Mouse (Mus musculus) midbrain, embryonic 16.5 days (tissue): ENCODE measurements around the gene Dscaml1. TPM values are rescaled to one million over a fixed set of nuclear protein-coding genes. Genes with fewer than 3 reads are reported as not detected.

Experiments used
- ATAC-seq: fragments of 200-750 bp; cut with Nextera tagmentation; 2 replicates; pipeline ENCODE4 v1.8.0; 2017; ENCODE audit warnings: moderate TSS enrichment
- H3K27ac ChIP-seq: fragments of 300-500 bp; sonication (generic); 2 replicates; pipeline ENCODE4 v1.5.1; 2014; ENCODE audit warnings: mild to moderate bottlenecking, low read length, mixed read lengths
- H3K27me3 ChIP-seq: fragments of 300-500 bp; sonication (generic); 2 replicates; pipeline ENCODE4 v1.6.1; 2014; ENCODE audit warnings: low read depth, low read length, mixed read lengths; ENCODE audit not compliant: control insufficient read depth, insufficient read depth
- H3K36me3 ChIP-seq: fragments of 300-500 bp; sonication (generic); 2 replicates; pipeline ENCODE4 v1.6.1; 2014; ENCODE audit warnings: mild to moderate bottlenecking, low read length, moderate library complexity, mixed read lengths; ENCODE audit not compliant: control insufficient read depth, insufficient read depth
- H3K4me1 ChIP-seq: fragments of 300-500 bp; sonication (generic); 2 replicates; pipeline ENCODE4 v1.6.1; 2014; ENCODE audit warnings: mild to moderate bottlenecking, low read length, mixed read lengths; ENCODE audit not compliant: control insufficient read depth, insufficient read depth
- H3K4me2 ChIP-seq: fragments of 300-500 bp; sonication (generic); 2 replicates; pipeline ENCODE4 v1.6.1; 2014; ENCODE audit warnings: mild to moderate bottlenecking, low read length, mixed read lengths
- H3K4me3 ChIP-seq: fragments of 300-500 bp; sonication (generic); 2 replicates; pipeline ENCODE4 v1.5.1; 2014; ENCODE audit warnings: low read depth, mild to moderate bottlenecking, low read length, moderate library complexity, mixed read lengths
- H3K9ac ChIP-seq: fragments of 300-500 bp; sonication (generic); 2 replicates; pipeline ENCODE4 v1.6.1; 2014; ENCODE audit warnings: low read depth, low read length, mixed read lengths
- H3K9me3 ChIP-seq: fragments of 300-500 bp; sonication (generic); replicated peaks from 2 replicates; pipeline ENCODE4 v1.6.1; 2014; ENCODE audit warnings: mild to moderate bottlenecking, low read length, mixed read lengths; ENCODE audit not compliant: control insufficient read depth, poor library complexity, severe bottlenecking
- WGBS: fragments of 180-500 bp; shearing (Covaris S2); extraction: QIAGEN DNeasy Blood & Tissue Kit; methylation state at CpG from one replicate; pipeline ENCODE4 v1.1.7; 2014; 5-methylcytosine and 5-hydroxymethylcytosine counted together
- polyA plus RNA-seq: library from polyadenylated mRNA; unstranded; fragments of >200 nt; fragmentation: Nextera tagmentation; extraction: Ambion mirVana; gene quantifications from 2 replicates; pipeline ENCODE4 v1.2.1, GENCODE M21; 2015

Dscaml1 gene
- polyA plus RNA-seq, 1 experiment from 2014 or later = 20.6 TPM

DNA sequence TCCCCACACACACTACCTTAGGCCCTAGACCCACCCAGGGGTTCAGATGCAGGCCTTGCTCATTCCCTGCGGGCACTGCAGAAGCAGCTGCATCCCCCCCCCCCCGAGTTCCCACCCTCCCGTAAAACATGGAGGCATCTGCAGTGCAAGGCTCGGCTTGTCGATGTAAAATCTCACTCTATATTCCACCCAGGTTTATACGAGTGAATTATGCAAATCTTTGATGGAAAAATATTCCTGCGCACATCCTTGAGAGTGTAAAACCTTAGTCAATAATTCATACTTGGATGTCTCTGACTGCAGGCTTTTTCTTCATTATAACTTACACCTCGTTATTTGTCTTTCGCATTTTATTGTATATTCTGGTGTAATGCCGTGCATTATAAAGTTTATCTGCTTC, 272.7 kb downstream of the Dscaml1 start:
- Histone ChIP-seq H3K4me1 (peaks cover 17% of the 10 kb centered on the region), H3K27me3 (no peaks in the 10 kb centered on the region), H3K27ac (peak overlapping the region; percentile 73), H3K36me3 (0 out of 2 replicates have a peak, but pooled peaks cover 2% of the 10 kb centered on the region), H3K9me3 (no peaks in the 10 kb centered on the region), H3K9ac (peak overlapping the region; percentile 32; the same call in 1 of the 2 replicates), H3K4me3 (no peak overlapping the region), H3K4me2 (no peak overlapping the region)
- peak; percentile 64; the same call in 1 of the 2 replicates for ATAC-seq
- WGBS = 54% methylated on average over 10 of the region's 10 CpGs

DNA sequence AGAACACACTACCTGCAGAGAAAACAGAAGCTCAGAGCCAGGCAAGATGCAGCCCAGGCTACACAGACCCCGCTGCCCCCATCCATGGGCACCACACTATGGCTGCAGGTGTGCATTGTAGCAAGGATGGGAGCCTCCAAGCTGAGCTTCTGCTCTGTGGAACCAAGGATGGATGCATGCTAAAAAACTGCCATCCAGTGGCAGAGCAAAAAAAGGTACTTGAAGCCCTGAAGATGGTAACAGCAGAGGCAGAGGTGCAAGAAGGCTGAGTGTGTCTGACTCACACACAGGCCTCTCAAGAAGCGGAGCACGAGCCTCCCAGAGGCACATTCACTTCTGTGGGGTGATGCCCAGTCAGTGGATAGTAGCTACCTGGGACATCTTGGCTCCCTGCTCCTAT, 276.8 kb downstream of the Dscaml1 start:
- H3K4me1 ChIP-seq = peaks cover 17% of the 10 kb centered on the region
- H3K27me3 ChIP-seq = no peaks in the 10 kb centered on the region
- H3K27ac ChIP-seq = no peak overlapping the region
- 87% methylated on average over 3 of the region's 3 CpGs for WGBS
- ATAC-seq = no peak
- no peaks in the 10 kb centered on the region for H3K9me3 ChIP-seq
- H3K4me3 ChIP-seq = no peak overlapping the region
- no peak overlapping the region for H3K9ac ChIP-seq
- H3K4me2 ChIP-seq = no peak overlapping the region
- H3K36me3 ChIP-seq = 0 out of 2 replicates have a peak, but pooled peaks cover 2% of the 10 kb centered on the region

DNA sequence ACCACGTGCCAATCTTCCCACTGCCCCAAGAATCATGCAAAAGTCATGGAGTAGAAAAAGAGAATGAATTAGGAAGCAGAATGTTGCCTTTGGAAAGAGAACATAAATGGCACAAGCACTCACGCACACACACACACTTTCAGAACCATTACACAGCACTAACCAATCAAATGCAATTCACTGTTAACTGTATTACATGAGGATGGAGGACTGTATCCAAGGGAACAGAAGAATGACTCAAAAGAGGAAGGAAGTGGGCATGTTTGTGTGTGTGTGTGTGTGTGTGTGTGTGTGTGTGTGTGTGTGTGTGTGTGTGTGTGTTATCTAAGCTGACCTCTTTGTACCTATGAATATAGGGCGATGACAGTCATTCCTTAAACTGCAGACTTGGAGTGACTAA, 278.0 kb downstream of the Dscaml1 start:
- Histone ChIP-seq H3K27ac (peak overlapping the region; percentile 61; the same call in 1 of the 2 replicates), H3K9ac (no peak overlapping the region), H3K27me3 (no peaks in the 10 kb centered on the region), H3K4me3 (no peak overlapping the region), H3K4me2 (no peak overlapping the region), H3K4me1 (peaks cover 11% of the 10 kb centered on the region), H3K36me3 (0 out of 2 replicates have a peak, but pooled peaks cover 2% of the 10 kb centered on the region), H3K9me3 (no peaks in the 10 kb centered on the region)
- ATAC-seq = no peak
- WGBS = 76% methylated on average over 3 of the region's 3 CpGs

DNA sequence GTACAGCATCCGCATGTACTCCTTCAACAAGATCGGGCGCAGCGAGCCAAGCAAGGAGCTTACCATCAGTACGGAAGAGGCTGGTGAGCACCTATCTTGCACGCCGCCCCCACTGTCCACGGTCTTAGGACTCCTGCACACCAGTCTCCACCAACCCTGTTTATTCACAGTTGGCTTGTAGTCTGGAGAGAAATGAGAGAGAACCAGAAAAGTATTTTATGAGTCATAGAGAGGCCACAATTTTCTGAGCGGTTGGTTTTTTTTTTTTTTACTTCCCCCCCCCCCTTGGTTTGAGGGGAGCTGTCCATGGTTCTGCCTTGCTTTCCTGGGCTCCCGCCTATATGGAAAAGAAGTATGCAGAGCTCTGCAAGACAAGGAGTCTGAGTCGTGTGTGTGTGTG, 283.9 kb downstream of the Dscaml1 start:
- Histone ChIP-seq H3K4me3 (no peak overlapping the region), H3K36me3 (no peaks in the 10 kb centered on the region), H3K9ac (no peak overlapping the region), H3K4me1 (peaks cover 7% of the 10 kb centered on the region), H3K27ac (no peak overlapping the region), H3K4me2 (no peak overlapping the region), H3K9me3 (no peaks in the 10 kb centered on the region), H3K27me3 (no peaks in the 10 kb centered on the region)
- ATAC-seq = no peak
- 68% methylated on average over 11 of the region's 11 CpGs for WGBS

DNA sequence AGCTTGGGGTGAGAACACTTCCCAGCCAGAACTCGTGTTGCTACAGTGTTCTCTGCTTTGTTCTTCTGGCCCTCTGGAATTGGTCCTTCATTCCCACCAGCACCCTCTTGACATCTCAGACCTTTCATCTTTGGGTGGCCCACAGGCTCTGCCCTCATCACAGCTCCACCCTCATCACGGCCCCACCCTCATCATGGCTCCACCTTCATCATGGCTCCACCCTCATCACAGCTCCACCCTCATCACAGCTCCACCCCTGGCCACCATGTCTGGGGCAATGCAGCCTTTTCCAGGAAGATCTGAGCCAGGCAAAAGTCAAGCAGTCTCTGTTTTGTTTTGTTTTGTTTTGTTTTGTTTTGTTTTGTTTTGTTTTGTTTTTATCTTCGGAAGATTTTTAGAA, 289.0 kb downstream of the Dscaml1 start:
- H3K4me3 ChIP-seq = no peak overlapping the region
- no peaks in the 10 kb centered on the region for H3K27me3 ChIP-seq
- ATAC-seq = no peak
- H3K9ac ChIP-seq = no peak overlapping the region
- WGBS = 71% methylated on average over 3 of the region's 3 CpGs
- no peaks in the 10 kb centered on the region for H3K9me3 ChIP-seq
- H3K36me3 ChIP-seq = no peaks in the 10 kb centered on the region
- H3K4me2 ChIP-seq = no peak overlapping the region
- H3K27ac ChIP-seq = no peak overlapping the region
- H3K4me1 ChIP-seq = no peaks in the 10 kb centered on the region

DNA sequence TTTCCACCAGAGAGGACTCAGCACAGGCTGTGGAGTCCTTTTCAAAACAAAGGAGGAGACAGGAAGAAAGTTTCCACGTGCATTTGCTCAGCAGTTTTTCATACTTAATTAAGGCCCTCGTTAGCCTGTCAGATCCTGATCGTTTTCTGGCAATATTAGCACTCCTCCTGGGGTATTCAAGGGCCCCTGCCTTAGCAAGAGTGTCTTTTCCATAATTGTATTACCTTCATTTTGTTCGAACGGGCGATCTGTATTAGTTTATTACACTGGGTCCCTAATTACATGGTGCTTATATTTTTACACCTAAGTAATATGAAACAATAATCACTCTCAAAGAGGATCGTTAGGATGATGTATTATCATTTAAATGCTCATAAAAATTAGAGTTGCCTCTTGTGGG, 293.6 kb downstream of the Dscaml1 start:
- Histone ChIP-seq H3K9ac (no peak overlapping the region), H3K9me3 (no peaks in the 10 kb centered on the region), H3K27me3 (no peaks in the 10 kb centered on the region), H3K4me2 (no peak overlapping the region), H3K4me1 (no peaks in the 10 kb centered on the region), H3K4me3 (no peak overlapping the region), H3K36me3 (0 out of 2 replicates have a peak, but pooled peaks cover 3% of the 10 kb centered on the region), H3K27ac (no peak overlapping the region)
- no peak for ATAC-seq
- WGBS = 61% methylated on average over 7 of the region's 7 CpGs

DNA sequence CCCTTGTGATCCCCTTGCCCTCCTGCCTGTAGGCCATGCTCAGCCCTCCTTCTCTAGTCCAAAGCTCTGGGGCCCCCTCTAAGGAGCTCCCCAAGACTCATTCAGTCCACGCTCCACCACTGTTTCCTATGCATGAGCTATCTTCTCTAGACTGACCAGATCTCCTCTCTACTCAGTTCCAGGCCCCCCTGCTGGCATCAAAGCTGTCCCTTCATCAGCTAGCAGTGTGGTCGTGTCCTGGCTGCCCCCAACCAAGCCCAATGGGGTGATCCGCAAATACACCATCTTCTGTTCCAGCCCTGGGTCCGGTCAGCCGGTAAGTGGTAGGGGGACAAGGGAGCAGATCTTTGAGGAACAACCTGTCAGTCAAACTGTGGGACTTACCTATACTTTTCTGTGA, 305.4 kb downstream of the Dscaml1 start:
- no peak overlapping the region for H3K9ac ChIP-seq
- H3K4me2 ChIP-seq = no peak overlapping the region
- no peak for ATAC-seq
- H3K4me3 ChIP-seq = no peak overlapping the region
- 0 out of 2 replicates have a peak, but pooled peaks cover 2% of the 10 kb centered on the region for H3K36me3 ChIP-seq
- no peaks in the 10 kb centered on the region for H3K9me3 ChIP-seq
- H3K27me3 ChIP-seq = no peaks in the 10 kb centered on the region
- no peak overlapping the region for H3K27ac ChIP-seq
- no peaks in the 10 kb centered on the region for H3K4me1 ChIP-seq
- 85% methylated on average over 5 of the region's 5 CpGs for WGBS

DNA sequence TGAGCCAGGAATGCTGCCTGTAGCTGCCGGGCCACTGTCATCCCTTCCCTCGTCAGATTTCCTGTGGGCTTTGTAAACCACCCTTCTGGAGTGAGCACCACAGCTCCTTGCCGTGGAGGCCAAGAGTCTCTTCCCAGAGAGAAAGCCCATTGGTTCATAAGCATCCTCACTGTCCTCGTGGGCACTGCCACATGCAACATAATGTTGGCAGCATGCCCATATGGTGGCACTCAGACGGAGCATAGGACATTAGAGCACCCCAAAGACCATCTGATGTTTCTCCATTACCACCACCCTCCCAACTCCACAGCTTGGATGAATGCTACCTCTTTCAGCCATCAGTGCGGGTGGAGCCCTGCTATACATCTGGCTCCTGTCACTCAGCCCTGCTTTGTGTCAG, 306.8 kb downstream of the Dscaml1 start:
- H3K4me1 ChIP-seq = peaks cover 2% of the 10 kb centered on the region
- 0 out of 2 replicates have a peak, but pooled peaks cover 2% of the 10 kb centered on the region for H3K36me3 ChIP-seq
- no peak for ATAC-seq
- H3K4me2 ChIP-seq = no peak overlapping the region
- no peak overlapping the region for H3K9ac ChIP-seq
- 79% methylated on average over 6 of the region's 6 CpGs for WGBS
- no peak overlapping the region for H3K4me3 ChIP-seq
- no peaks in the 10 kb centered on the region for H3K9me3 ChIP-seq
- no peak overlapping the region for H3K27ac ChIP-seq
- no peaks in the 10 kb centered on the region for H3K27me3 ChIP-seq

DNA sequence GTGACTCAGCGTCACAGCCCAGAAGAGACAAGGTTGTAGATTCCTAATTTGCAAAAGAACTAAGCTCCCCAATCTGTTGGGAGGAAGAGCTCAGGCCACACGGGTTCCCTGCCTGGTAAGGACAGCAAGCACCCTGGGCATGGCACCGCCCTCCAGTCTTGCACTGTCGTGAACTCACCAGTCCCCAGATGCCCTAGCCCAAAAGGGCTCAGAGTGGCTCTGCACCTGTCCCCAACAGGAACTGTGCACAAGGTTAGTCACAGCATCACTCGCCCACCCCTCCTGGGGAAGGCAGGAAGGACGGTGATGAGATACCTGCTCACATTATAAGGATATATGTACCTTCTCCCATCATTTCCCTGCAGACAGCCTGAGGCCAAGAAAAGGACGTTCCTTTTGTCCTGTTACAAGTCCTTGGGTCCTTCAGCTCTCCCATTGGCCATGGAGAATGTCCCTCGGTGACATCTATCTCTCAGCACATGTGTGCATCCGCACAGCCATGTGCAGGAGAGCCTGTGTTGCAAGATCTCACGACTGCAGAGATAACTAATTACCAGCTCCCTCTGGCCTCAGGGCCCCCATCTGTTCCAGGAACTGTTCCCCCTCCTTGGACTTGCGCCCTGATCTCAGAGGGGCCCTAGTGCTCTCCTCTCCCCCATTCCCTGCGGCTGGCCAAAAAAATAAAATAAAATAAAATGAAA, 312.7 kb downstream of the Dscaml1 start:
- H3K4me2 ChIP-seq = peak overlapping the region; percentile 25
- no peak overlapping the region; the same call in 1 of the 2 replicates for H3K4me3 ChIP-seq
- no peaks in the 10 kb centered on the region for H3K9me3 ChIP-seq
- peaks cover 23% of the 10 kb centered on the region for H3K4me1 ChIP-seq
- no peak overlapping the region; the same call in 1 of the 2 replicates for H3K9ac ChIP-seq
- peak; percentile 77 for ATAC-seq
- WGBS = 42% methylated on average over 12 of the region's 12 CpGs
- peak overlapping the region; percentile 90 for H3K27ac ChIP-seq
- H3K27me3 ChIP-seq = no peaks in the 10 kb centered on the region
- H3K36me3 ChIP-seq = no peaks in the 10 kb centered on the region
